Mouse (Mus musculus): Measurements from ENCODE around the gene Ldb1.

DNA sequence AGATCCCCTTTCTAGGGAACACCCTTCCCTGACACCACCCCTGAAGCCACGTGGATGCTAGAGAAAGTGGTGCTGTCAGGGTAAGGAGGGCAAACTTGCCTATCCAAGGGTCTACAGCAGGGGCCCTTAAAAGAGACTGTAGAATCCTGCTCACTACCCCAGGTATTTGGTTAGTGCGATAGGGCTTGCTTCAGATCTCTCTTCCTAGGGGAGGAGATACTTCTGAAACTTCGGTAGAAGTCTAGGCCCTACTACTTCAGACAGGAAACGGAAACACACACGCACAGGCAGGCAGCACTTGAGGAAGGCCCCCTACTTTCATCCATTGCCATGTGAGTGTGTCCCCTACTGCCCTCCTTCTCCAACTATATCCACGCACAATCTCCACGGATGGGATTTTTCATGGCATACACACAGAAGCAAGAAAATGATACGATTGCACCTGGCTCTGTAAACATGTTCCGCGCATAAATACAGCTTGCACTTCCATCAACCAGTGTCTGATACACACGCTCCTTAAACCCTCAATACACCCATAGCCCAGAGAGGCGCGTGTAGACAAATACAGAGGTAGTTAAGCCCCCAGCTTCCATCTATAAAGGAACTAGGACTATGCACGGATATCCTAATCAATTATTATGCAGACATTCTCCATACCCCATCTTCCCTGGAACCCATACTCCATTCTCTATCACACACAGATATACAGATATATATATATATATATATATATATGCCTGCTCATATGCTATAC, 4.7 kb downstream of the Ldb1 start:
- no peak for TF ChIP-seq POLR2A (IDR thresholded peaks at IDR 0.05; ENCODE audit: control insufficient read depth, extremely low read depth, insufficient read depth, low read length, poor library complexity)
- TF ChIP-seq CTCF (IDR thresholded peaks at IDR 0.05; ENCODE audit: borderline replicate concordance, control insufficient read depth, extremely low read depth, insufficient read depth, low read length, poor library complexity): no peak

All from thymus, adult 2 months (tissue).